Mouse (Mus musculus): ENCODE data around the gene Rab44. TPM values are rescaled to one million over a fixed set of nuclear protein-coding genes. Genes with fewer than 3 reads are reported as not detected.

Gene Rab44
- polyA plus RNA-seq, 1 experiment from 2014 or later: 0.39 TPM

- peaks cover 32% of the 10 kb centered on the region for H3K4me1 ChIP-seq (ENCODE audit: control insufficient read depth, insufficient read depth, low read length)
- H3K36me3 ChIP-seq (ENCODE audit: control insufficient read depth, insufficient read depth, low read length): no peaks in the 10 kb centered on the region
- no peak overlapping the region for H3K4me3 ChIP-seq (ENCODE audit: low read length)
- no peak overlapping the region for H3K4me2 ChIP-seq (replicated peaks; ENCODE audit: low read depth, low read length)
- H3K27me3 ChIP-seq (ENCODE audit: control insufficient read depth, insufficient read depth, low read length): no peaks in the 10 kb centered on the region
- no peak overlapping the region for H3K27ac ChIP-seq (ENCODE audit: low read depth, low read length)
- no peaks in the 10 kb centered on the region for H3K9me3 ChIP-seq (ENCODE audit: control insufficient read depth, low read length)
- 39% methylated on average over 7 of the region's 7 CpGs for WGBS
- no peak for ATAC-seq (ENCODE audit: low FRiP score, low TSS enrichment)
- no peak overlapping the region for H3K9ac ChIP-seq (ENCODE audit: low read depth, low read length)
Observed at GRCm38 (mm10) chr17:29185376-29186046, 71.6 kb downstream of the Rab44 start.

GRCm38 (mm10) chr17:29186989-29187859 is 73.3 kb downstream of the Rab44 start:
- Histone ChIP-seq H3K4me3 (ENCODE audit: low read length) (no peak overlapping the region), H3K4me2 (replicated peaks; ENCODE audit: low read depth, low read length) (no peak overlapping the region), H3K27me3 (ENCODE audit: control insufficient read depth, insufficient read depth, low read length) (no peaks in the 10 kb centered on the region), H3K4me1 (ENCODE audit: control insufficient read depth, insufficient read depth, low read length) (peaks cover 32% of the 10 kb centered on the region), H3K9me3 (ENCODE audit: control insufficient read depth, low read length) (no peaks in the 10 kb centered on the region), H3K36me3 (ENCODE audit: control insufficient read depth, insufficient read depth, low read length) (no peaks in the 10 kb centered on the region), H3K27ac (ENCODE audit: low read depth, low read length) (no peak overlapping the region), H3K9ac (ENCODE audit: low read depth, low read length) (no peak overlapping the region)
- WGBS: 21% methylated on average over 10 of the region's 10 CpGs
- no peak for ATAC-seq (ENCODE audit: low FRiP score, low TSS enrichment)

- peak overlapping the region; percentile 17; the same call in 1 of the 2 replicates for H3K4me3 ChIP-seq (ENCODE audit: low read length)
- ATAC-seq (ENCODE audit: low FRiP score, low TSS enrichment): peak; percentile 54
- H3K4me1 ChIP-seq (ENCODE audit: control insufficient read depth, insufficient read depth, low read length): peaks cover 32% of the 10 kb centered on the region
- no peaks in the 10 kb centered on the region for H3K9me3 ChIP-seq (ENCODE audit: control insufficient read depth, low read length)
- H3K27ac ChIP-seq (ENCODE audit: low read depth, low read length): no peak overlapping the region
- no peaks in the 10 kb centered on the region for H3K27me3 ChIP-seq (ENCODE audit: control insufficient read depth, insufficient read depth, low read length)
- 9% methylated on average over 12 of the region's 12 CpGs for WGBS
- H3K9ac ChIP-seq (ENCODE audit: low read depth, low read length): peak overlapping the region; percentile 29
- H3K36me3 ChIP-seq (ENCODE audit: control insufficient read depth, insufficient read depth, low read length): no peaks in the 10 kb centered on the region
- peak overlapping the region; percentile 37 for H3K4me2 ChIP-seq (replicated peaks; ENCODE audit: low read depth, low read length)
Observed at GRCm38 (mm10) chr17:29188989-29189388, 75.0 kb downstream of the Rab44 start.

GRCm38 (mm10) chr17:29195579-29195978 is 81.6 kb downstream of the Rab44 start:
- Histone ChIP-seq H3K36me3 (ENCODE audit: control insufficient read depth, insufficient read depth, low read length) (no peaks in the 10 kb centered on the region), H3K4me1 (ENCODE audit: control insufficient read depth, insufficient read depth, low read length) (peaks cover 7% of the 10 kb centered on the region; the same call in 1 of the 2 replicates), H3K9me3 (ENCODE audit: control insufficient read depth, low read length) (no peaks in the 10 kb centered on the region), H3K4me2 (replicated peaks; ENCODE audit: low read depth, low read length) (no peak overlapping the region), H3K9ac (ENCODE audit: low read depth, low read length) (no peak overlapping the region), H3K27me3 (ENCODE audit: control insufficient read depth, insufficient read depth, low read length) (no peaks in the 10 kb centered on the region), H3K4me3 (ENCODE audit: low read length) (no peak overlapping the region), H3K27ac (ENCODE audit: low read depth, low read length) (no peak overlapping the region)
- 33% methylated on average over 4 of the region's 4 CpGs for WGBS
- no peak for ATAC-seq (ENCODE audit: low FRiP score, low TSS enrichment)

Other genes with a start within 250 kb of the Rab44 start
- 0.46 and 0.62 TPM in 2 replicates for gene 4930539E08Rik, start 198.8 kb upstream of the Rab44 start, polyA plus RNA-seq (2014; fragmentation: Nextera tagmentation; extraction: Ambion mirVana)
- gene Pxt1, start 170.3 kb upstream of the Rab44 start, polyA plus RNA-seq (2014; fragmentation: Nextera tagmentation; extraction: Ambion mirVana): 0.28 TPM in 1 of 2 replicates, not detected in the other
- gene Kctd20, start 162.2 kb upstream of the Rab44 start, polyA plus RNA-seq (2014; fragmentation: Nextera tagmentation; extraction: Ambion mirVana): 43.4 and 83.7 TPM in 2 replicates
- 65.5 and 101 TPM in 2 replicates for gene Stk38, start 106.2 kb upstream of the Rab44 start, polyA plus RNA-seq (2014; fragmentation: Nextera tagmentation; extraction: Ambion mirVana)
- 691 and 760 TPM in 2 replicates for gene Srsf3, start 81.5 kb upstream of the Rab44 start, polyA plus RNA-seq (2014; fragmentation: Nextera tagmentation; extraction: Ambion mirVana)
- gene Cdkn1a, start 23.2 kb upstream of the Rab44 start, polyA plus RNA-seq (2014; fragmentation: Nextera tagmentation; extraction: Ambion mirVana): 37.4 and 45.6 TPM in 2 replicates
- 11.3 and 12.3 TPM in 2 replicates for gene Cpne5, start 124.0 kb downstream of the Rab44 start, polyA plus RNA-seq (2014; fragmentation: Nextera tagmentation; extraction: Ambion mirVana)
- 161 and 169 TPM in 2 replicates for gene Ppil1, start 150.0 kb downstream of the Rab44 start, polyA plus RNA-seq (2014; fragmentation: Nextera tagmentation; extraction: Ambion mirVana)
- gene BC004004, start 154.6 kb downstream of the Rab44 start, polyA plus RNA-seq (2014; fragmentation: Nextera tagmentation; extraction: Ambion mirVana): 59.8 and 63.3 TPM in 2 replicates
- gene Pi16, start 203.5 kb downstream of the Rab44 start, polyA plus RNA-seq (2014; fragmentation: Nextera tagmentation; extraction: Ambion mirVana): 0.32 and 0.90 TPM in 2 replicates
- 297 and 364 TPM in 2 replicates for gene Mtch1, start 233.8 kb downstream of the Rab44 start, polyA plus RNA-seq (2014; fragmentation: Nextera tagmentation; extraction: Ambion mirVana)
- 9.5 and 9.6 TPM in 2 replicates for gene Fgd2, start 246.8 kb downstream of the Rab44 start, polyA plus RNA-seq (2014; fragmentation: Nextera tagmentation; extraction: Ambion mirVana)

All from kidney, embryonic 14.5 days (tissue).